Mouse (Mus musculus) megakaryocyte, embryonic 14.5 days (primary cell): ENCODE data around the gene Plod3.
"Not testable (repeated sequence)": the region's sequence is repeated elsewhere in the genome, so short reads cannot be mapped to it uniquely, and the experiment has no call there.

Source experiments
- FLI1 ChIP-seq: IDR thresholded peaks from 2 replicates; pipeline ENCODE4 v1.6.1; 2012; ENCODE audit warnings: low read length, inconsistent platforms, mixed read lengths
- GATA1 ChIP-seq: IDR thresholded peaks from 3 replicates; pipeline ENCODE4 v1.6.1; 2012; ENCODE audit warnings: mixed read lengths, low read length, inconsistent platforms, borderline replicate concordance

- not testable (repeated sequence) for TF ChIP-seq GATA1, FLI1
These were observed 46.8 kb upstream of the Plod3 start for GRCm38 (mm10) chr5:136940029-136940428.
